Mouse (Mus musculus) layer of hippocampus, adult 9-10 months (tissue): ENCODE results near the gene Cdh4.

Source experiments
- DNase-seq: peaks from one replicate; pipeline ENCODE4 v3.0.0; 2022; ENCODE audit warnings: low spot score

Gene Cdh4

GRCm38 (mm10) chr2:179467839-179468445 is 25.7 kb downstream of the Cdh4 start:
- no peak for DNase-seq

- no peak for DNase-seq
Measured at GRCm38 (mm10) chr2:179476622-179477021, 34.4 kb downstream of the Cdh4 start.

GRCm38 (mm10) chr2:179480800-179481200 is 38.6 kb downstream of the Cdh4 start:
- no peak for DNase-seq

GRCm38 (mm10) chr2:179481363-179481762 is 39.1 kb downstream of the Cdh4 start:
- no peak for DNase-seq

GRCm38 (mm10) chr2:179488526-179489139 is 46.4 kb downstream of the Cdh4 start:
- DNase-seq = no peak

- DNase-seq = no peak
Measured at GRCm38 (mm10) chr2:179491891-179492290, 49.7 kb downstream of the Cdh4 start.

- DNase-seq = no peak
Measured at GRCm38 (mm10) chr2:179494276-179494675, 52.0 kb downstream of the Cdh4 start.

- DNase-seq = no peak
Measured at GRCm38 (mm10) chr2:179510439-179510838, 68.2 kb downstream of the Cdh4 start.

- no peak for DNase-seq
Measured at GRCm38 (mm10) chr2:179516559-179516958, 74.3 kb downstream of the Cdh4 start.

GRCm38 (mm10) chr2:179518456-179519032 is 76.3 kb downstream of the Cdh4 start:
- DNase-seq = no peak

GRCm38 (mm10) chr2:179519161-179519560 is 76.9 kb downstream of the Cdh4 start:
- DNase-seq = no peak

- DNase-seq = no peak
Measured at GRCm38 (mm10) chr2:179519931-179520330, 77.7 kb downstream of the Cdh4 start.

GRCm38 (mm10) chr2:179520941-179521340 is 78.7 kb downstream of the Cdh4 start:
- no peak for DNase-seq

- DNase-seq = no peak
Measured at GRCm38 (mm10) chr2:179521444-179521843, 79.2 kb downstream of the Cdh4 start.

- DNase-seq = no peak
Measured at GRCm38 (mm10) chr2:179522141-179522540, 79.9 kb downstream of the Cdh4 start.

- DNase-seq = no peak
Measured at GRCm38 (mm10) chr2:179526976-179527375, 84.7 kb downstream of the Cdh4 start.

- no peak for DNase-seq
Measured at GRCm38 (mm10) chr2:179530436-179531040, 88.3 kb downstream of the Cdh4 start.

GRCm38 (mm10) chr2:179533196-179533595 is 91.0 kb downstream of the Cdh4 start:
- DNase-seq = no peak

GRCm38 (mm10) chr2:179533881-179534280 is 91.7 kb downstream of the Cdh4 start:
- no peak for DNase-seq

GRCm38 (mm10) chr2:179535204-179535603 is 93.0 kb downstream of the Cdh4 start:
- no peak for DNase-seq

GRCm38 (mm10) chr2:179536762-179537161 is 94.5 kb downstream of the Cdh4 start:
- DNase-seq = no peak

- peak; percentile 26 for DNase-seq
Measured at GRCm38 (mm10) chr2:179537390-179537789, 95.2 kb downstream of the Cdh4 start.

- no peak for DNase-seq
Measured at GRCm38 (mm10) chr2:179537800-179538450, 95.7 kb downstream of the Cdh4 start.
